Mouse (Mus musculus) midbrain, embryonic 10.5 days (tissue): ENCODE data around the gene Elmsan1. TPM values are rescaled to one million over a fixed set of nuclear protein-coding genes. Genes with fewer than 3 reads are reported as not detected.

Experiments
- DNase-seq: peaks from one replicate; pipeline ENCODE4 v3.0.0-alpha.2; 2017; ENCODE audit warnings: low spot score
- H3K27ac ChIP-seq: fragments of 300-500 bp; sonication (generic); replicated peaks from 2 replicates; pipeline ENCODE4 v1.5.1; 2016; ENCODE audit warnings: mild to moderate bottlenecking
- H3K27me3 ChIP-seq: fragments of 300-500 bp; sonication (generic); 2 replicates; pipeline ENCODE4 v1.6.1; 2016; ENCODE audit warnings: low read depth, mild to moderate bottlenecking; ENCODE audit not compliant: poor library complexity, severe bottlenecking
- H3K36me3 ChIP-seq: fragments of 300-500 bp; sonication (generic); 2 replicates; pipeline ENCODE4 v1.6.1; 2016; ENCODE audit warnings: mild to moderate bottlenecking, moderate library complexity
- H3K4me1 ChIP-seq: fragments of 300-500 bp; sonication (generic); 2 replicates; pipeline ENCODE4 v1.6.1; 2016
- H3K4me3 ChIP-seq: fragments of 300-500 bp; sonication (generic); 2 replicates; pipeline ENCODE4 v1.5.1; 2016; ENCODE audit warnings: mild to moderate bottlenecking, moderate library complexity
- H3K9me3 ChIP-seq: fragments of 300-500 bp; sonication (generic); replicated peaks from 2 replicates; pipeline ENCODE4 v1.6.1; 2016; ENCODE audit warnings: mild to moderate bottlenecking
- WGBS: fragments of 180-500 bp; shearing (Covaris S2); methylation state at CpG from one replicate; pipeline ENCODE4 v1.1.7; 2016; 5-methylcytosine and 5-hydroxymethylcytosine counted together
- polyA plus RNA-seq: library from polyadenylated mRNA; unstranded; fragments of >200 nt; fragmentation: Nextera tagmentation; extraction: Ambion mirVana; gene quantifications from 2 replicates; pipeline ENCODE4 v1.2.1, GENCODE M21; 2016

The Elmsan1 gene
- polyA plus RNA-seq, 1 experiment from 2014 or later: 6.3 TPM

GRCm38 (mm10) chr12:84176126-84176769, 42.4 kb downstream of the Elmsan1 start:
- WGBS: 3% methylated on average over 13 of the region's 13 CpGs
- Histone ChIP-seq H3K9me3 (no peaks in the 10 kb centered on the region), H3K36me3 (peaks cover 34% of the 10 kb centered on the region), H3K4me1 (peaks cover 66% of the 10 kb centered on the region), H3K4me3 (peak overlapping the region; percentile 56), H3K27me3 (no peaks in the 10 kb centered on the region), H3K27ac (peak overlapping the region; percentile 92)
- DNase-seq: peak; percentile 61

DNA sequence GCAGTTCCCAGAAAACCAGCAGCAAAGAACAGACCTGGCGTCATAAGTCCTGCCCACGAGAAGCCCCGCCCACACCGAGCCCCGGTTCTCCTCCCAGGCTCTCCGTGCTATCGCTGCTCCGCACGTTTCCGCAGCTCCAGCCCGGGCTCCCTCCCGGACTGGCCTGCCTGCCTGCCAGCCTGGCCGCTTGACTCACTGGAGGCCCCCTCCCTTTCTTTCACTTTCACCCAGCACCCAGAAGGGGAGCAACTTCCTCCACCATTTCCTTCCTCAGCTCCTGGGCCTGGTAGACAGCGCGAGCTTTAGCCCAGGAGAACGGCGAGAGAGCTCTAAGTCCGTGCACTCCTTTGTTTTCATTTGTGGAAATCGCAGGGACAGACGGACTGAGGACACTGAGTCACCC, 43.0 kb downstream of the Elmsan1 start:
- H3K27ac ChIP-seq: peak overlapping the region; percentile 92
- peak overlapping the region; percentile 56 for H3K4me3 ChIP-seq
- DNase-seq: peak; percentile 72
- WGBS: under 1% methylated on average over 20 of the region's 20 CpGs
- H3K27me3 ChIP-seq: no peaks in the 10 kb centered on the region
- peaks cover 60% of the 10 kb centered on the region for H3K4me1 ChIP-seq
- H3K36me3 ChIP-seq: peaks cover 37% of the 10 kb centered on the region
- no peaks in the 10 kb centered on the region for H3K9me3 ChIP-seq

- DNase-seq: no peak
- Histone ChIP-seq H3K27ac (0 out of 2 replicates have a peak overlapping the region, but pooled peaks have one; percentile 28), H3K9me3 (no peaks in the 10 kb centered on the region), H3K36me3 (peaks cover 45% of the 10 kb centered on the region), H3K4me3 (no peak overlapping the region), H3K4me1 (peaks cover 55% of the 10 kb centered on the region), H3K27me3 (no peaks in the 10 kb centered on the region)
- 86% methylated on average over 6 of the region's 6 CpGs for WGBS
Observed at GRCm38 (mm10) chr12:84174871-84175270, 43.8 kb downstream of the Elmsan1 start.

DNA sequence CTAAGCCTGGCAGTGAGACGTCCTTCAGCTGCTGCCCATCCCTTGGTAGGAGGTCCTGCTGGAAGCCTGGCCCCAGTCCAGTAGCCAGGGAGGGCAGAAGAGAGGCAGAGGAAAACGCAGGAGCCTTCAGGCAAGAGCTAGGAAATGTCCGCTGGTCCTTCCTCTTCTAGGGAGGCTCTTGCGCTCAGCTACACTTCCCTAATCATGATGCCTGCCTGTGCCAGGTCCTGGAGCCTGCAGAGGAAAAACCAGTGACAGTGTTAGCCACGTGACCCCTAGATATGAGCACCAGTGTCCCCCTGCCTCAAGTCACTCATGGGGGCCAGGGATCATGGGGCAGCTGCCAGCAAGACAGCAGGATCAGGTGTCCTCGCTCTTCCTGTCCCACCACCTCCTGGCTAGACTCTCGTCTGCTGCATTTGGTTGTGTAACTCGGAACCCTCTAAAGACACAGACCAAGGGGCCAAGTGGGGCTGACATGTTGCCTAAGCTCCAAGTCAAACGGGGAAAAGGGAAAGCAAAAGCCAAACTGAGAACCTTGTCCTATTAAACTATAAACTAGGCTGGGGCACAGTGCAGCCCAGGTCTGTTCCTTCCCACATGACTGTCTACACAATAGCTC, 44.4 kb downstream of the Elmsan1 start:
- Histone ChIP-seq H3K9me3 (no peaks in the 10 kb centered on the region), H3K36me3 (peaks cover 51% of the 10 kb centered on the region), H3K4me3 (no peak overlapping the region), H3K27ac (no peak overlapping the region), H3K27me3 (no peaks in the 10 kb centered on the region), H3K4me1 (peaks cover 54% of the 10 kb centered on the region)
- no peak for DNase-seq
- 88% methylated on average over 9 of the region's 9 CpGs for WGBS

DNA sequence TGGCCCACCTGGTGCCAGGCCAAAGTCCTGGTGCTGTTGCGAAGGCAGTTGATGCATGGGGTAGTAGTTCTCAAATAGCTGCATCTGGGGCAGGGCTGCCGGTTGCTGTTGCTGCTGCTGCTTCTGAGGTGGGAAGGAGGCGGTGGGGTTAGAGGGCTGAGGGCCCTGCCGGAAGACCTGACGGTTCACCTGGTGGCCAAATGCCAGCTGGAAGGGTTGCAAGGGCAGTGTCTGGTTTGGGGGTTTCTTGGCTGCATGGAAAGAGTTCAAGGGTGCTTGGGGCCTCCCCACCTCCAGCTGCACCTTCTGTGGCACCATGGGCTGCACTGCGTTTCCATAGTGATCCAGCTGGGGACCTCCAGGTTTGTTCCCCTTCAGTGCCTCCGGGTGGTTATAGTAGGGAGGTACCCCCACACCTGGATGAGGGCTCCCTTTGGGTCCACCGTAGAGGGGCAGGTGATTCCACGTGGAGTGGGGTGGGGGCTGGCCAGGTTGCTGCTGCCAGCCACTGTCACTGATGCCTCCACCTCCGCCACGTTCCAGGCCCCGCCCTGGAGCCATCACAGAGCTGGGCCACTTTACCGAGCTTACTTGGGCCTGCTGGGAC, 45.3 kb downstream of the Elmsan1 start:
- Histone ChIP-seq H3K4me1 (peaks cover 45% of the 10 kb centered on the region), H3K27ac (no peak overlapping the region), H3K36me3 (peaks cover 57% of the 10 kb centered on the region), H3K9me3 (no peaks in the 10 kb centered on the region), H3K4me3 (no peak overlapping the region), H3K27me3 (no peaks in the 10 kb centered on the region)
- WGBS: 96% methylated on average over 13 of the region's 13 CpGs
- DNase-seq: no peak

- H3K27ac ChIP-seq: no peak overlapping the region
- WGBS: 94% methylated on average over 17 of the region's 17 CpGs
- H3K4me1 ChIP-seq: peaks cover 40% of the 10 kb centered on the region
- no peak overlapping the region for H3K4me3 ChIP-seq
- H3K9me3 ChIP-seq: no peaks in the 10 kb centered on the region
- DNase-seq: no peak
- no peaks in the 10 kb centered on the region for H3K27me3 ChIP-seq
- H3K36me3 ChIP-seq: peaks cover 59% of the 10 kb centered on the region
Observed at GRCm38 (mm10) chr12:84172862-84173261, 45.8 kb downstream of the Elmsan1 start.

DNA sequence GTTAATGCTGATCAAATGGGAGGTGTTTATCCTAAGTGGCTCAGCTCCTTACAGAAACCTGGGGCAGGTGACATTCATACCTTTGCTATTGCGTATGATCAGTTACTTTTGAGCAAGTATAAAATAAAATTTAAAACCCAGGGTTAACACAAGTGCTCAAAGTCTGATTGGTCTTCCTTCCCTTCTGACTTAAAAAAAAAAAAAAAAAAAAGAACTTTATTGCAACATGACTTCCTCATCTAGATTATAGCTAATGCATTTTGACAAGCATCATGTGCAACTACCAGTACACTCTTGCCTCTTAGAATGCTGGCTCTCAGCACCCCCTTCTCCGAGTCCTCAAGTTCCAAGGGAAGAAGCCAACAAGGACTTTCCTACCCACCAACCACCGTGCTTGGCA, 46.5 kb downstream of the Elmsan1 start:
- 97% methylated on average over 3 of the region's 3 CpGs for whole genome bisulfite sequencing
- Histone ChIP-seq H3K27ac (no peak overlapping the region), H3K4me1 (peaks cover 33% of the 10 kb centered on the region), H3K4me3 (no peak overlapping the region), H3K27me3 (no peaks in the 10 kb centered on the region), H3K36me3 (peaks cover 65% of the 10 kb centered on the region), H3K9me3 (no peaks in the 10 kb centered on the region)
- no peak for DNase-seq

DNA sequence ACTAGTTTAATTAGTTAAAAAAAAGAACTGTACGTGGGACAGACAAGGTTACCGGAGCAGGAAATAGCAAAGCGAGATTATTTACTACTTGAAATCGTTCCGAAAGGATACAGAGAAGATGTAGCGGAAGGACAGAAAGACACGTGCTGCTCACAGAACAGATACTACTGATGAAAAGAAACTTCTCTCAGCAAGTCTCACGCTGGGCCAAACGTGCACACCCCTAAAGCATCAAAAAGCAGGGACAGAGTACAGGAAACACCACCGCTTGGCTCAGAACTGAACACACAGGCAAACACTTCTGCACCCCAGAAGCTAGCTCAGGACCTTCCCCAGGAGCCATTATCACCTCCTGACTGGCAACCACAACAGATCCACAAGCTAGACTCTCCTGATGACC, 48.1 kb downstream of the Elmsan1 start:
- WGBS: 94% methylated on average over 10 of the region's 10 CpGs
- H3K27me3 ChIP-seq: no peaks in the 10 kb centered on the region
- H3K27ac ChIP-seq: no peak overlapping the region
- peaks cover 17% of the 10 kb centered on the region for H3K4me1 ChIP-seq
- no peak overlapping the region for H3K4me3 ChIP-seq
- H3K36me3 ChIP-seq: peaks cover 70% of the 10 kb centered on the region
- no peak for DNase-seq
- H3K9me3 ChIP-seq: no peaks in the 10 kb centered on the region

DNA sequence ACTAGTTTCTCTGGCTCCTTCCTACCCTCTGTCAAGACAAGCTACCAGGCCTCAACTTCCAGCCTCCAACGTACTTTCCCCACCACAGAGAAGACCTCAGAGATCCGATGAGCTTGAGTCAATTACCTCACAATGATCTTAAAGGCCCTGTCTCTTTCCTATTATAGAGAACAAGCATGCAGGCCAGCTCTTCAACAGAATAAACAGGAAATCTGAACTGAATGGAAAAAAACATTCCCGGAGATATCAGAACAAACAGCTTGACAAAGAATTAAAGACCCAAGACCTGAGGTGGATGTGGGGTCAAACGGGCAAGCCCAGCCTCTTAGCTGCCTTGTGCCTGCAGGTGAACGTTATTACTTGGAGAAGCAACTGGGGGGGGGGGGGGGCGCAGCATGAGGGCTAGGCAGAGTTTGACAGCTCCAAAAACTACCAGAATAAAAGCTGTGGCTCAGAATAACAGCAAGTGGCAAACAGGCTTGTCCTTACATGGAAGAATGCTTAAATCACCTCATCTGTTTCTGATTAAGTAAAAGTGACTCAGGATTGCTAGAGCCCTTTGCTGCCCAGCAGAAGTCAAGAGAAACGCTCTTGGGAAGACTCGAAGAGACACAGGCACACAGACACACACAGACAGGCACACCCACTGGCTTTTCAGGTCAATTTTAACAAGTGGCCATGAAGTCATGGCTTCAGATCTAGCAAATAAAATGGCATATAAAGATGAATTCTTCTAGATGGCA, 52.9 kb downstream of the Elmsan1 start:
- Histone ChIP-seq H3K4me3 (no peak overlapping the region), H3K36me3 (peaks cover 75% of the 10 kb centered on the region), H3K4me1 (peaks cover 5% of the 10 kb centered on the region), H3K27ac (no peak overlapping the region), H3K9me3 (no peaks in the 10 kb centered on the region), H3K27me3 (no peaks in the 10 kb centered on the region)
- WGBS: 77% methylated on average over 8 of the region's 8 CpGs
- DNase-seq: no peak

- peaks cover 5% of the 10 kb centered on the region for H3K4me1 ChIP-seq
- peaks cover 77% of the 10 kb centered on the region for H3K36me3 ChIP-seq
- no peak overlapping the region for H3K27ac ChIP-seq
- WGBS: 85% methylated on average over 11 of the region's 11 CpGs
- H3K4me3 ChIP-seq: no peak overlapping the region
- no peaks in the 10 kb centered on the region for H3K9me3 ChIP-seq
- H3K27me3 ChIP-seq: no peaks in the 10 kb centered on the region
- peak; percentile 10 for DNase-seq
Observed at GRCm38 (mm10) chr12:84163586-84164110, 55.0 kb downstream of the Elmsan1 start.

GRCm38 (mm10) chr12:84163133-84163532, 55.5 kb downstream of the Elmsan1 start:
- peaks cover 77% of the 10 kb centered on the region for H3K36me3 ChIP-seq
- peak; percentile 14 for DNase-seq
- H3K27me3 ChIP-seq: no peaks in the 10 kb centered on the region
- no peak overlapping the region for H3K4me3 ChIP-seq
- no peaks in the 10 kb centered on the region for H3K9me3 ChIP-seq
- WGBS: 89% methylated on average over 9 of the region's 9 CpGs
- no peak overlapping the region for H3K27ac ChIP-seq
- peaks cover 5% of the 10 kb centered on the region for H3K4me1 ChIP-seq

DNA sequence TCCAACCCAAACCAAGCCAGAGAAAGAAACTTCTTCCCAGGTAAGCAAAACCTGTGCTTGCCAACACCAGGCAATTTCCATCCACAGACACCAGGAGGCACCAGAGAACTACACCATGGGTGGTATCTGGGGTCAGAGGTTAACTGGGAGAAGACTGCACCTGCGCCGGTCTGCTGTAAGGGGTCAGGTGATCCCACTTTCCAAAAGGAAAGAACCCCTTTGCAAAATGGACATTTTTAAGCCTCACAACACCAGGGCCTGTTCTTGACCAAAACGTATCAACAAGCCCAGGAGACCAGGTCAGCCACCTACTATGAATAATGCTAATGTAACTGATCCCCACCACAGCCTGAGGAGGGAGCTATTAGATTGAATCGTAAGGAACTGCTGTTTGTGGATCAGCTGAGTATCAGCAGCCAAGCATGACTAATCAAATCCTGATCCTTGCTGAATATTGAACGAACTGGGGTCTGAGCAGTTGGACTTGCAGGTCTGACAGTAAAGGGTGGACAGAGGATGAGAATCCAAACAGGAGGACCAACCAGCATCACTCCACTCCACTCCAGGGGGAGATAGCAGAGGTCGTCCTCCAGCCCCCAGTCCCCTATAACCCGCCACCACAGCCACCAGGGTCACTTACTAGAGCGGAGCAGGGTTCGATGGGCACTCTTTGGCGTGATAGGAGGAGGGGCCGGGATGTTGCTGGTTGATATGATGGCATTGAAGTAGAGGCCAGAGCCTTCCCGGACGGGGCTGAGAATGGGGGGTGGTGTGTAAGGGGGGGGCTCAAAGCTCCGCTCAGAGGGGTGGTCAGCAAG, 56.9 kb downstream of the Elmsan1 start:
- peak; percentile 39 for DNase-seq

More for the DNA sequence above, 56.9 kb downstream of the Elmsan1 start:
- no peaks in the 10 kb centered on the region for H3K27me3 ChIP-seq
- H3K4me1 ChIP-seq: peaks cover 5% of the 10 kb centered on the region
- peaks cover 80% of the 10 kb centered on the region for H3K36me3 ChIP-seq
- H3K9me3 ChIP-seq: no peaks in the 10 kb centered on the region
- H3K27ac ChIP-seq: no peak overlapping the region
- no peak overlapping the region for H3K4me3 ChIP-seq
- WGBS: 79% methylated on average over 14 of the region's 14 CpGs
